Comparison of ENCODE assay signal across 8 mouse cellular contexts in genomic region chr5:139252081-139252909, GRCm38 (mm10). TPM values are rescaled to one million over a fixed set of nuclear protein-coding genes. Genes with fewer than 3 reads are reported as not detected.
DNase-seq lines count a peak whose midpoint lies in the region; ATAC-seq lines count a peak whose summit lies in the region.

Gene Get4 (plus strand): TSS chr5:139252324.

- H3K9me3 ChIP-seq in hindbrain, embryonic 15.5 days: no peaks in the 10 kb centered on the region

- ATAC-seq in hindbrain, embryonic 15.5 days (ENCODE audit: low FRiP score, low read depth): peak; percentile 94

- WGBS in hindbrain, embryonic 15.5 days: under 1% methylated on average over 74 of the region's 90 CpGs

- H3K36me3 ChIP-seq in hindbrain, embryonic 15.5 days: peaks cover 29% of the 10 kb centered on the region

- H3K27me3 ChIP-seq in hindbrain, embryonic 15.5 days: no peaks in the 10 kb centered on the region

- H3K9ac ChIP-seq in hindbrain, embryonic 15.5 days: peak within 1 kb of the TSS; percentile 79

- peak within 1 kb of the TSS; percentile 95 for H3K27ac ChIP-seq in hindbrain, embryonic 15.5 days (replicated peaks)

- H3K4me3 ChIP-seq in hindbrain, embryonic 15.5 days: peak within 1 kb of the TSS; percentile 79

- H3K4me2 ChIP-seq in hindbrain, embryonic 15.5 days: peak within 1 kb of the TSS; percentile 82

- DNase-seq in T-cell, adult 2 months (ENCODE audit: low spot score): peak; percentile 100
- peak; percentile 97 to 98 for DNase-seq in cerebellum, postnatal 36 days
- peak; percentile 95 to 99 for DNase-seq in frontal cortex, postnatal 36 days (ENCODE audit: low spot score in 2 of 2)
- peak; percentile 99 for DNase-seq in left cerebral cortex, adult 11 months (ENCODE audit: low spot score)
- peak; percentile 100 for DNase-seq in lung, postnatal 4 days
- peak; percentile 99 for DNase-seq in retina, postnatal 7 days (ENCODE audit: low read depth, low spot score)
- peak; percentile 99 for DNase-seq in urinary bladder, adult 2 months (ENCODE audit: low spot score)

- H3K4me1 ChIP-seq in hindbrain, embryonic 15.5 days (replicated peaks): peaks cover 38% of the 10 kb centered on the region

RNA-seq across cellular contexts. Expression of gene Get4, which starts in this region (rescaled TPM):
- 123 and 126 TPM in 2 replicates for polyA plus RNA-seq in hindbrain, embryonic 15.5 days (2015; fragmentation: Nextera tagmentation; extraction: Ambion mirVana)
- polyA plus RNA-seq in urinary bladder, adult 2 months (2012; rRNA removed): 90.8 and 107 TPM in 2 replicates

Comparison
In these comparisons a context has a peak if more than half of its experiments do, and no peak if none do; other contexts are left out.
1. Peak in every context shown above with its lines: DNase-seq, ATAC-seq, H3K4me3 ChIP-seq and H3K27ac ChIP-seq.